Mouse (Mus musculus): ENCODE measurements around the gene Slc22a16. TPM values are rescaled to one million over a fixed set of nuclear protein-coding genes. Genes with fewer than 3 reads are reported as not detected.

Slc22a16 gene
- polyA plus RNA-seq, 1 experiment from 2014 or later: not detected

DNA sequence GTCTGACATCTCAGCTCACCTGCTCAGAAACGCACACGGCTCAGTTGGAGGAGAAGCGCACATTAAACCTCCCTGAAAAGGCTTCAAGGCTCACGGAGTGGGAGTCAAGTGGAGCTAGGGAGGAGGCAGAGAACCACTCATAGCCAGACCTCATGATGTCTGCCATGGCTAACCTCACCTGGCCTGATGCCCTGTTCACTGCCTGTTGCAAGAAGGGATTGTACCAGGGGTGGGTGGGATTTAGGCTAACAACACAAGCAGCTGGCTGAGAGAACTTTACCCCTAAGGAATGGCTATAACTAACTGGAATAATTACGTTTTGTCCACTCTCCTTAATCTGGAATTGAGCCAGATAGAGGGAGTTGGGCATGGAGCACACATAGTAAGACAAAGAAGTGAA is 60.3 kb downstream of the Slc22a16 start:
- 78% methylated on average over 5 of the region's 5 CpGs for WGBS

DNA sequence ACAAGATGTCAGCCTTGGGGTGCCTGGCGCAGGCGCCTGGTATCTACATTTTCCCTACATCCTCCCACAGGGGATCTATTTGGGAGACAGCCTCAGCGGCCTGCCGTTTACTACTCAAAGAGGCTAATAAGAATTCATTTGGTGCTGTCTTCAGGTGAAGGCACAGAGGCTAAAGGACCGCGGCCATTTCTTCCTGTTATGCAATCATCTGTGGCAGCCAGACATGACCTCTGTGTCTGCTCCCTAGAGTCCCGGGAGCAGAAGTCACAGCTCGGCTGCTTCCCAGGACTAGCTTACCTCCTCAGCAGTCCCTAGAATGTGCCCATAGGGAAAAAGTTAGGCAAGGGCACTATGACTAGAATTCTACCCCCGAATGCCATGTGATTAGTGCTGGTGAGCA is 60.8 kb downstream of the Slc22a16 start:
- no peaks in the 10 kb centered on the region for H3K9me3 ChIP-seq (ENCODE audit: control insufficient read depth, low read length)
- no peak overlapping the region for H3K4me3 ChIP-seq (ENCODE audit: low read depth, low read length)
- no peaks in the 10 kb centered on the region for H3K36me3 ChIP-seq (ENCODE audit: control insufficient read depth, insufficient read depth, low read length)
- no peak overlapping the region for H3K9ac ChIP-seq (replicated peaks; ENCODE audit: low read depth, low read length)
- ATAC-seq (ENCODE audit: low read depth): no peak
- no peaks in the 10 kb centered on the region for H3K4me1 ChIP-seq (ENCODE audit: control insufficient read depth, insufficient read depth, low read length)
- H3K27ac ChIP-seq (ENCODE audit: low read depth, low read length): no peak overlapping the region
- H3K4me2 ChIP-seq (ENCODE audit: low read depth, low read length): no peak overlapping the region
- no peaks in the 10 kb centered on the region for H3K27me3 ChIP-seq (ENCODE audit: control insufficient read depth, insufficient read depth, low read length)
- 85% methylated on average over 9 of the region's 9 CpGs for WGBS

More for the DNA sequence above, 60.3 kb downstream of the Slc22a16 start:
- no peaks in the 10 kb centered on the region for H3K4me1 ChIP-seq (ENCODE audit: control insufficient read depth, insufficient read depth, low read length)
- H3K4me2 ChIP-seq (ENCODE audit: low read depth, low read length): no peak overlapping the region
- no peak overlapping the region for H3K27ac ChIP-seq (ENCODE audit: low read depth, low read length)
- no peaks in the 10 kb centered on the region for H3K36me3 ChIP-seq (ENCODE audit: control insufficient read depth, insufficient read depth, low read length)
- no peak overlapping the region for H3K4me3 ChIP-seq (ENCODE audit: low read depth, low read length)
- no peak overlapping the region for H3K9ac ChIP-seq (replicated peaks; ENCODE audit: low read depth, low read length)
- ATAC-seq (ENCODE audit: low read depth): no peak
- H3K9me3 ChIP-seq (ENCODE audit: control insufficient read depth, low read length): no peaks in the 10 kb centered on the region
- H3K27me3 ChIP-seq (ENCODE audit: control insufficient read depth, insufficient read depth, low read length): no peaks in the 10 kb centered on the region

DNA sequence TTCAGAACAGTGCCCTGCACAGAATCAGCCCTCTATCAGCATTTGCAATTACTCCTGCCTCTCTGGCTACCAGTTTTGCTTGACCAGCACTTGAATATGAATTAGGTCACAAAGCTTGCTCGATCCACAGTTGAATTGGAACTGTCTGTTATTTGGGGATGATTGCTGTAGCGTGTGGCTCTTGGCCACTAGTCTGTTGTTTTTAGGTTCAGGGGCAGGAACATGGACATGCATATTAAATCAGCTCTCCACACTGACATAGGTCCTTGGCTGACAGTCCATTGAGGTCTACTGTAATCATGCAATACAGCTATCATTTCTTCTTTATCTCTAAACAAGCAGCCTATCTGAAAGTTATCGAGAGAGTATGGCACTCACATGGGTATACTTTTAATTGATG is 62.0 kb downstream of the Slc22a16 start:
- WGBS: 83% methylated on average over 3 of the region's 3 CpGs
- no peak overlapping the region for H3K9ac ChIP-seq (replicated peaks; ENCODE audit: low read depth, low read length)
- no peak overlapping the region for H3K27ac ChIP-seq (ENCODE audit: low read depth, low read length)
- H3K27me3 ChIP-seq (ENCODE audit: control insufficient read depth, insufficient read depth, low read length): no peaks in the 10 kb centered on the region
- no peak overlapping the region for H3K4me2 ChIP-seq (ENCODE audit: low read depth, low read length)
- no peaks in the 10 kb centered on the region for H3K36me3 ChIP-seq (ENCODE audit: control insufficient read depth, insufficient read depth, low read length)
- ATAC-seq (ENCODE audit: low read depth): no peak
- no peaks in the 10 kb centered on the region for H3K9me3 ChIP-seq (ENCODE audit: control insufficient read depth, low read length)
- H3K4me3 ChIP-seq (ENCODE audit: low read depth, low read length): no peak overlapping the region
- no peaks in the 10 kb centered on the region for H3K4me1 ChIP-seq (ENCODE audit: control insufficient read depth, insufficient read depth, low read length)

DNA sequence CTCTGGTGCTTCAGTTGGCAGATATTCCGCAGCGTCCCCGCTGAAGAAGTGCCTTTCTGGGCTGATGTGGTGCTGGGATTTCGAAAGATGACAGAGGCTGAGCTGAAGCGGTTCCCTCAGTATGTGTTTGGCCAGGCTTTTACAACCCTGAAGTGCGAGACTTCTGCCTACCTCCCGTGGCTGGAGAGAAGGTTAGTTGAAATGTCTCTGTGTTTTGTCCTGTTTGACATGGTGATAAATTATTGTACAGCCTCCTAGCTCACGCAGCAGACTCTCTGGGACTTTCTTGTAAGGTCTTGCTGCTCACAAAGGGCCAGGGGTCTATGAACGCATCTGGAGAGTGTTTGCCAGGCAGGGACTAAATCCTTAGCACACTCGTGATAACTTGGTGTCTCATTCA is 67.2 kb downstream of the Slc22a16 start:
- Histone ChIP-seq H3K9me3 (ENCODE audit: control insufficient read depth, low read length) (no peaks in the 10 kb centered on the region), H3K4me1 (ENCODE audit: control insufficient read depth, insufficient read depth, low read length) (no peaks in the 10 kb centered on the region; the same call in 1 of the 2 replicates), H3K4me3 (ENCODE audit: low read depth, low read length) (no peak overlapping the region), H3K27me3 (ENCODE audit: control insufficient read depth, insufficient read depth, low read length) (no peaks in the 10 kb centered on the region), H3K36me3 (ENCODE audit: control insufficient read depth, insufficient read depth, low read length) (no peaks in the 10 kb centered on the region), H3K9ac (replicated peaks; ENCODE audit: low read depth, low read length) (no peak overlapping the region), H3K4me2 (ENCODE audit: low read depth, low read length) (no peak overlapping the region), H3K27ac (ENCODE audit: low read depth, low read length) (no peak overlapping the region)
- WGBS: 34% methylated on average over 10 of the region's 10 CpGs
- ATAC-seq (ENCODE audit: low read depth): no peak

DNA sequence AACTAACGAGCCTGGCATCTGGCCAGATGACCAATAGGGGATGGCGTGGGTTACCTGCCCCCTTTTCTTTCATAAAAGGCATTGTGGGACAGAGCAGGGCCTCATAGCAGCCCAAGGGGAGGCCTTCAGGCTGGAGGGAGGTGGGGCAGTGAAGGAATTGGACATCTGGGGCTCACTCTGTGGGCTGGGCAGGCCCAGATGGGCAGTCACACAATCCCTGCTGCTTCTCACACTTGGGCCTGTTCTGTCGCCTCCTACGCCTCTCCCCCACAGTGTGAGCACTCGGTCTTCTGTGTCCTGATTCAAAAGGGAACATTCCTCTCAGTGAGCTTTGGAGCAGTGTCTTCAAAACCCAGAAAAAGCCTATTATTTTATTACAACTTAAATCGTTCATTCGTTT is 68.1 kb downstream of the Slc22a16 start:
- Histone ChIP-seq H3K9ac (replicated peaks; ENCODE audit: low read depth, low read length) (no peak overlapping the region), H3K27ac (ENCODE audit: low read depth, low read length) (no peak overlapping the region), H3K9me3 (ENCODE audit: control insufficient read depth, low read length) (no peaks in the 10 kb centered on the region), H3K4me1 (ENCODE audit: control insufficient read depth, insufficient read depth, low read length) (no peaks in the 10 kb centered on the region; the same call in 1 of the 2 replicates), H3K27me3 (ENCODE audit: control insufficient read depth, insufficient read depth, low read length) (no peaks in the 10 kb centered on the region), H3K36me3 (ENCODE audit: control insufficient read depth, insufficient read depth, low read length) (no peaks in the 10 kb centered on the region), H3K4me2 (ENCODE audit: low read depth, low read length) (no peak overlapping the region), H3K4me3 (ENCODE audit: low read depth, low read length) (no peak overlapping the region)
- peak; percentile 34; the same call in 1 of the 2 replicates for ATAC-seq (ENCODE audit: low read depth)
- WGBS: 38% methylated on average over 7 of the region's 7 CpGs

DNA sequence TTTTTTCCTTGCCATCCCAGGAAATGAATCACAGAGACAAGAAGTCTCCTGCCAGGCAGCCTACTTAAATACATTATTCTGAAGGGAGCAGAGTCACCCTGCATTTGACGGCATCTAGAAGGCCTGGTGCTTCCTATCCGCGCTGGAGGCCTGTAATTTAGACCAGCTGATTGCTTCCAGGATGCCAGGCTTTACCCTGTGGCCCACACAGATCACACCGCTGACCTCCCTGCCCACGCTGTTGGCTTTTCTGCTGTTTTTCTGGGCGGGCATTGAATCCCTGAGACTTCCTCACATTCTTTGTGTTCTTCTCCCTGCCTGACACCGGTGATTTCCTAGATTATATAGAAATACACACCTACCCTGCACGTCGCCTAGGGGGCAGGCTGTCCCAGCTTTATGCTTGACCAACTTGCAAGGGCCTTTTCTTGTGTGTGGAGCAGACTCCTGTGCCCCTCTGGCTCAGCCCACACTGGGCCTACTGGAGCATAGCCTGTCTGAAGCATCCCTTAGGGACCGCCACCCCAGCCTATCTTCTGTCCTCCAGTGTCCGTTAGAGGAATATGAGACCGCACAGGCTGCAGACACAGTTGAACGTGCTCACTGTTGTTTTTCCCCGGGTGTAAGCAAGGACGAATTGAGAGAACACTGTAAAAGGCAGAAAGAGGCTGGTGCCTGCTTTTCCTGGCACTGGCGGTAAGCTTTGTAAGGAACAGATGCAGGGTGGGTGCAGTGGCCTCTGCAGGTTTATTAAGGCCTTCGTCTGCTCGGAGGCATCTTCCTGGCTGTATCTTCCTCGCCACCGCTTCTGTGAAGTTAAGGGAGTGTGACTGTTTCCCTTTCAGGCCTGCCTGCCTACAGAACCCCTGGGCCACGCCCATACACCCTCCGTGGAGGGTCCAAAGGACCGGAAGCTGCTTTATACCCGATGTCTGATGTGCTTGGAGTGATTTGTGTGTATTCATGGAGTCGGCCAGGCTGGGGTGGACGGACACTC is 69.0 kb downstream of the Slc22a16 start:
- Histone ChIP-seq H3K9me3 (ENCODE audit: control insufficient read depth, low read length) (no peaks in the 10 kb centered on the region), H3K4me2 (ENCODE audit: low read depth, low read length) (no peak overlapping the region), H3K9ac (replicated peaks; ENCODE audit: low read depth, low read length) (no peak overlapping the region), H3K27ac (ENCODE audit: low read depth, low read length) (no peak overlapping the region), H3K4me3 (ENCODE audit: low read depth, low read length) (no peak overlapping the region), H3K36me3 (ENCODE audit: control insufficient read depth, insufficient read depth, low read length) (no peaks in the 10 kb centered on the region), H3K4me1 (ENCODE audit: control insufficient read depth, insufficient read depth, low read length) (no peaks in the 10 kb centered on the region; the same call in 1 of the 2 replicates), H3K27me3 (ENCODE audit: control insufficient read depth, insufficient read depth, low read length) (no peaks in the 10 kb centered on the region)
- WGBS: 45% methylated on average over 26 of the region's 26 CpGs
- ATAC-seq (ENCODE audit: low read depth): peak; percentile 77; the same call in 1 of the 2 replicates

DNA sequence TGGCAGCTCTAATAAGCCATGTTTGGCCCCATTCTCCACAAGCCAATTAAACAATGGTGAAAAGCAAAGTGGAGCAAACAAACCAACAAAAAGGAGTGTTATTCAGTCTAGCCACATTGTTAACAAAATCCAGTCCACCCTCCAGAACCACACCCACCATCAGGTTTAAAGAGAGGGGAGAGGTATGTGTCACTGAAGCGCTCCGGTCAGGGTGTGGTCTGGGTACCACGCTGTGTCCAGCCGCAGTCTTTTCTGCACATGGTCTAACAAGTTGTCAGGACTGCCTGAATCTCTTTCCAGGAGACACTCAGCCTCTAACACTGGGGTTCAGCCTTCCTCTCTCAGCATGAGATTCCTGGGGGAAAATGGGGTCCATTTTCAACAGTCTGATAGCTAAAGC is 70.3 kb downstream of the Slc22a16 start:
- H3K36me3 ChIP-seq (ENCODE audit: control insufficient read depth, insufficient read depth, low read length): no peaks in the 10 kb centered on the region
- H3K27me3 ChIP-seq (ENCODE audit: control insufficient read depth, insufficient read depth, low read length): no peaks in the 10 kb centered on the region
- WGBS: 89% methylated on average over 4 of the region's 4 CpGs
- H3K4me1 ChIP-seq (ENCODE audit: control insufficient read depth, insufficient read depth, low read length): no peaks in the 10 kb centered on the region; the same call in 1 of the 2 replicates
- H3K27ac ChIP-seq (ENCODE audit: low read depth, low read length): no peak overlapping the region
- no peak overlapping the region for H3K4me2 ChIP-seq (ENCODE audit: low read depth, low read length)
- H3K9ac ChIP-seq (replicated peaks; ENCODE audit: low read depth, low read length): no peak overlapping the region
- ATAC-seq (ENCODE audit: low read depth): no peak
- H3K4me3 ChIP-seq (ENCODE audit: low read depth, low read length): no peak overlapping the region
- no peaks in the 10 kb centered on the region for H3K9me3 ChIP-seq (ENCODE audit: control insufficient read depth, low read length)

DNA sequence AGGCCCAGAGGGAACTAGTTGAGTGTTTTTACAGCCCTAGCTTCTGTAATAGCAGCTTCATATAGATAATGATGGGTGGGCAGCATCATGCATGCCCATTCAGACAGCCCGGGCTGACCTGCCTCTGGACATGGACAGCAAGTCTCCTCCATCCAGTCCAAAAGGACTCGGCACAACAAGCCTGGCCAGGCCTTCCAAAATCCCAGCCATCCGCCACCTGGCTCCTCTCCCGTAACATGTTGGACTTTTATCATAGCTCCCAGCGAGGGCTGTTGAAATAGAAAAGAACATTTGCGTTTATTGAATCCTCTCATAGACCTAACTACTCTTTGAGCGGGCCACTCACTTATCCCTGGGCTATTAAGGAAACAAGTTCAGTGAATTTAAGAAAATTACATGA is 71.8 kb downstream of the Slc22a16 start:
- Histone ChIP-seq H3K4me2 (ENCODE audit: low read depth, low read length) (no peak overlapping the region), H3K27ac (ENCODE audit: low read depth, low read length) (no peak overlapping the region), H3K4me3 (ENCODE audit: low read depth, low read length) (no peak overlapping the region), H3K9me3 (ENCODE audit: control insufficient read depth, low read length) (no peaks in the 10 kb centered on the region), H3K4me1 (ENCODE audit: control insufficient read depth, insufficient read depth, low read length) (no peaks in the 10 kb centered on the region; the same call in 1 of the 2 replicates), H3K9ac (replicated peaks; ENCODE audit: low read depth, low read length) (no peak overlapping the region), H3K36me3 (ENCODE audit: control insufficient read depth, insufficient read depth, low read length) (no peaks in the 10 kb centered on the region), H3K27me3 (ENCODE audit: control insufficient read depth, insufficient read depth, low read length) (no peaks in the 10 kb centered on the region)
- WGBS: 94% methylated on average over 7 of the region's 7 CpGs
- no peak for ATAC-seq (ENCODE audit: low read depth)

DNA sequence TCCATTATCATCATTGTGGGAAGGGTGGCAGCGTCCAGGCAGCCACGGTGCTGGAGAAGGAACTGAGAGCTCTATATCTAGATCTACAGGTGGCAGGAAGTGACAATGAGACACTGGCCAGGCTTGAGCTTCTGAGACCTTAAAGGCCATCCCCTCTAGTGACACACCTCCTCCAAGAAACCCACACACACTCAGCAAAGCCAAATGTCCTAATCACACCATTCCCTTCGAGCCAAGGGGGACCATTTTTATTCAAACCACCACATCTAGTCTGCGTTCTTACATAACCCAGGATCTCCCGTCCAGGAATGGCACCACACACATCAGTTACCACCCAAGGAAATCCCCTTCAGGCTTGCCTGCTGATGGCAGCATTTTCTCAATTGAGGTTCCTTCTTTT is 73.0 kb downstream of the Slc22a16 start:
- no peaks in the 10 kb centered on the region for H3K27me3 ChIP-seq (ENCODE audit: control insufficient read depth, insufficient read depth, low read length)
- H3K27ac ChIP-seq (ENCODE audit: low read depth, low read length): no peak overlapping the region
- no peak overlapping the region for H3K4me2 ChIP-seq (ENCODE audit: low read depth, low read length)
- no peaks in the 10 kb centered on the region for H3K36me3 ChIP-seq (ENCODE audit: control insufficient read depth, insufficient read depth, low read length)
- H3K9me3 ChIP-seq (ENCODE audit: control insufficient read depth, low read length): no peaks in the 10 kb centered on the region
- no peak for ATAC-seq (ENCODE audit: low read depth)
- WGBS: 91% methylated on average over 5 of the region's 5 CpGs
- H3K9ac ChIP-seq (replicated peaks; ENCODE audit: low read depth, low read length): no peak overlapping the region
- H3K4me1 ChIP-seq (ENCODE audit: control insufficient read depth, insufficient read depth, low read length): no peaks in the 10 kb centered on the region; the same call in 1 of the 2 replicates
- H3K4me3 ChIP-seq (ENCODE audit: low read depth, low read length): no peak overlapping the region

All from neural tube, embryonic 14.5 days (tissue).